Mouse (Mus musculus): ENCODE measurements around the gene Olfr1090. TPM values are rescaled to one million over a fixed set of nuclear protein-coding genes. Genes with fewer than 3 reads are reported as not detected.

Gene Olfr1090
- not detected in 2 replicates for polyA plus RNA-seq (2014; fragmentation: Nextera tagmentation; extraction: Ambion mirVana)

- Histone ChIP-seq H3K27me3 (ENCODE audit: control insufficient read depth, insufficient read depth, low read length) (no peaks in the 10 kb centered on the region), H3K4me3 (ENCODE audit: low read depth, low read length) (no peak within 1 kb of the TSS), H3K36me3 (ENCODE audit: control insufficient read depth, insufficient read depth, low read length) (no peaks in the 10 kb centered on the region), H3K27ac (ENCODE audit: low read length) (no peak within 1 kb of the TSS), H3K4me1 (ENCODE audit: control insufficient read depth, insufficient read depth, low read length) (no peaks in the 10 kb centered on the region), H3K9ac (replicated peaks; ENCODE audit: low read depth, low read length) (no peak within 1 kb of the TSS), H3K9me3 (ENCODE audit: control insufficient read depth, low read depth, low read length) (no peaks in the 10 kb centered on the region), H3K4me2 (replicated peaks; ENCODE audit: low read depth, low read length) (no peak within 1 kb of the TSS)
- no peak for ATAC-seq (ENCODE audit: insufficient number of reproducible peaks, insufficient read depth, low FRiP score, low read depth)
- 84% methylated on average over 1 of the region's 1 CpGs for WGBS
These were observed at the start of gene Olfr1090 for GRCm38 (mm10) chr2:86758893-86759292. Gene Olfr1090, minus strand, starts transcription at chr2:86758993.

GRCm38 (mm10) chr2:86782179-86782578 lies 23.4 kb upstream of the Olfr1090 start, which contains the start of gene Olfr1093:
Gene Olfr1093, plus strand, starts transcription at chr2:86782479.
- Histone ChIP-seq H3K9ac (replicated peaks; ENCODE audit: low read depth, low read length) (no peak within 1 kb of the TSS), H3K36me3 (ENCODE audit: control insufficient read depth, insufficient read depth, low read length) (no peaks in the 10 kb centered on the region), H3K27me3 (ENCODE audit: control insufficient read depth, insufficient read depth, low read length) (no peaks in the 10 kb centered on the region), H3K4me1 (ENCODE audit: control insufficient read depth, insufficient read depth, low read length) (no peaks in the 10 kb centered on the region), H3K4me2 (replicated peaks; ENCODE audit: low read depth, low read length) (no peak within 1 kb of the TSS), H3K9me3 (ENCODE audit: control insufficient read depth, low read depth, low read length) (no peaks in the 10 kb centered on the region), H3K4me3 (ENCODE audit: low read depth, low read length) (no peak within 1 kb of the TSS), H3K27ac (ENCODE audit: low read length) (no peak within 1 kb of the TSS)
- ATAC-seq (ENCODE audit: insufficient number of reproducible peaks, insufficient read depth, low FRiP score, low read depth), result no peak
- WGBS, result 72% methylated on average over 2 of the region's 2 CpGs

GRCm38 (mm10) chr2:86761050-86761449 lies 2.3 kb upstream of the Olfr1090 start:
- H3K9me3 ChIP-seq (ENCODE audit: control insufficient read depth, low read depth, low read length), result no peaks in the 10 kb centered on the region
- no peak for ATAC-seq (ENCODE audit: insufficient number of reproducible peaks, insufficient read depth, low FRiP score, low read depth)
- no peak overlapping the region for H3K4me2 ChIP-seq (replicated peaks; ENCODE audit: low read depth, low read length)
- no peak overlapping the region for H3K4me3 ChIP-seq (ENCODE audit: low read depth, low read length)
- H3K4me1 ChIP-seq (ENCODE audit: control insufficient read depth, insufficient read depth, low read length), result no peaks in the 10 kb centered on the region
- 88% methylated on average over 6 of the region's 6 CpGs for WGBS
- H3K36me3 ChIP-seq (ENCODE audit: control insufficient read depth, insufficient read depth, low read length), result no peaks in the 10 kb centered on the region
- no peak overlapping the region for H3K27ac ChIP-seq (ENCODE audit: low read length)
- H3K9ac ChIP-seq (replicated peaks; ENCODE audit: low read depth, low read length), result no peak overlapping the region
- H3K27me3 ChIP-seq (ENCODE audit: control insufficient read depth, insufficient read depth, low read length), result no peaks in the 10 kb centered on the region

GRCm38 (mm10) chr2:86733601-86734000 lies 25.2 kb downstream of the Olfr1090 start, which contains the start of gene Olfr1089:
Gene Olfr1089, minus strand, starts transcription at chr2:86733701.
- H3K9ac ChIP-seq (replicated peaks; ENCODE audit: low read depth, low read length), result no peak within 1 kb of the TSS
- no peaks in the 10 kb centered on the region for H3K9me3 ChIP-seq (ENCODE audit: control insufficient read depth, low read depth, low read length)
- H3K36me3 ChIP-seq (ENCODE audit: control insufficient read depth, insufficient read depth, low read length), result no peaks in the 10 kb centered on the region
- ATAC-seq (ENCODE audit: insufficient number of reproducible peaks, insufficient read depth, low FRiP score, low read depth), result no peak
- H3K4me1 ChIP-seq (ENCODE audit: control insufficient read depth, insufficient read depth, low read length), result no peaks in the 10 kb centered on the region
- no peak within 1 kb of the TSS for H3K4me2 ChIP-seq (replicated peaks; ENCODE audit: low read depth, low read length)
- H3K27ac ChIP-seq (ENCODE audit: low read length), result no peak within 1 kb of the TSS
- no peaks in the 10 kb centered on the region for H3K27me3 ChIP-seq (ENCODE audit: control insufficient read depth, insufficient read depth, low read length)
- H3K4me3 ChIP-seq (ENCODE audit: low read depth, low read length), result no peak within 1 kb of the TSS

Other genes starting within 250 kb of the Olfr1090 start
- not detected in 2 replicates for gene Olfr1079, start 216.5 kb downstream of the Olfr1090 start, polyA plus RNA-seq (2014; fragmentation: Nextera tagmentation; extraction: Ambion mirVana)
- gene Olfr1080, start 200.8 kb downstream of the Olfr1090 start, polyA plus RNA-seq (2014; fragmentation: Nextera tagmentation; extraction: Ambion mirVana), result not detected in 2 replicates
- gene Olfr1082, start 160.0 kb downstream of the Olfr1090 start, polyA plus RNA-seq (2014; fragmentation: Nextera tagmentation; extraction: Ambion mirVana), result not detected in 2 replicates
- gene Olfr1084, start 119.3 kb downstream of the Olfr1090 start, polyA plus RNA-seq (2014; fragmentation: Nextera tagmentation; extraction: Ambion mirVana), result not detected in 2 replicates
- not detected in 2 replicates for gene Olfr1085, start 97.0 kb downstream of the Olfr1090 start, polyA plus RNA-seq (2014; fragmentation: Nextera tagmentation; extraction: Ambion mirVana)
- gene Olfr1086, start 78.9 kb downstream of the Olfr1090 start, polyA plus RNA-seq (2014; fragmentation: Nextera tagmentation; extraction: Ambion mirVana), result not detected in 2 replicates
- gene Olfr1087, start 60.6 kb downstream of the Olfr1090 start, polyA plus RNA-seq (2014; fragmentation: Nextera tagmentation; extraction: Ambion mirVana), result not detected in 2 replicates
- gene Olfr1089, start 25.3 kb downstream of the Olfr1090 start, polyA plus RNA-seq (2014; fragmentation: Nextera tagmentation; extraction: Ambion mirVana), result not detected in 2 replicates
- gene Olfr1093, start 23.5 kb upstream of the Olfr1090 start, polyA plus RNA-seq (2014; fragmentation: Nextera tagmentation; extraction: Ambion mirVana), result not detected in 2 replicates
- gene Olfr141, start 51.0 kb upstream of the Olfr1090 start, polyA plus RNA-seq (2014; fragmentation: Nextera tagmentation; extraction: Ambion mirVana), result not detected in 2 replicates
- not detected in 2 replicates for gene Olfr1094, start 65.7 kb upstream of the Olfr1090 start, polyA plus RNA-seq (2014; fragmentation: Nextera tagmentation; extraction: Ambion mirVana)
- gene Olfr1095, start 92.7 kb upstream of the Olfr1090 start, polyA plus RNA-seq (2014; fragmentation: Nextera tagmentation; extraction: Ambion mirVana), result not detected in 2 replicates
- not detected in 2 replicates for gene Gm13723, start 115.8 kb upstream of the Olfr1090 start, polyA plus RNA-seq (2014; fragmentation: Nextera tagmentation; extraction: Ambion mirVana)
- gene Olfr1097, start 133.2 kb upstream of the Olfr1090 start, polyA plus RNA-seq (2014; fragmentation: Nextera tagmentation; extraction: Ambion mirVana), result not detected in 2 replicates
- not detected in 2 replicates for gene Olfr1098, start 165.6 kb upstream of the Olfr1090 start, polyA plus RNA-seq (2014; fragmentation: Nextera tagmentation; extraction: Ambion mirVana)
- gene Olfr1099, start 201.7 kb upstream of the Olfr1090 start, polyA plus RNA-seq (2014; fragmentation: Nextera tagmentation; extraction: Ambion mirVana), result not detected in 2 replicates
- not detected in 2 replicates for gene Olfr1100, start 221.0 kb upstream of the Olfr1090 start, polyA plus RNA-seq (2014; fragmentation: Nextera tagmentation; extraction: Ambion mirVana)
- gene Olfr1101, start 232.2 kb upstream of the Olfr1090 start, polyA plus RNA-seq (2014; fragmentation: Nextera tagmentation; extraction: Ambion mirVana), result not detected in 2 replicates
- gene Olfr1102, start 239.4 kb upstream of the Olfr1090 start, polyA plus RNA-seq (2014; fragmentation: Nextera tagmentation; extraction: Ambion mirVana), result not detected in 2 replicates

All from stomach, embryonic 14.5 days (tissue).